Mouse (Mus musculus): Measurements from ENCODE around the gene Cd200r1. TPM values are rescaled to one million over a fixed set of nuclear protein-coding genes. Genes with fewer than 3 reads are reported as not detected.
"Not testable (repeated sequence)": the region's sequence is repeated elsewhere in the genome, so short reads cannot be mapped to it uniquely, and the experiment has no call there.

The Cd200r1 gene
- polyA plus RNA-seq, 1 experiment from 2014 or later = 0.55 TPM

- H3K27me3 ChIP-seq (replicated peaks) = no peaks in the 10 kb centered on the region
- H3K4me1 ChIP-seq = no peaks in the 10 kb centered on the region
- H3K4me2 ChIP-seq (replicated peaks) = no peak overlapping the region
- H3K36me3 ChIP-seq = no peaks in the 10 kb centered on the region
- WGBS = 83% methylated on average over 4 of the region's 4 CpGs
- no peak overlapping the region for H3K27ac ChIP-seq
- H3K4me3 ChIP-seq = no peak overlapping the region
- H3K9ac ChIP-seq = no peak overlapping the region
- H3K9me3 ChIP-seq = no peaks in the 10 kb centered on the region
- ATAC-seq (ENCODE audit: low FRiP score, low read depth) = no peak
Observed at GRCm38 (mm10) chr16:44820545-44820944, 55.0 kb downstream of the Cd200r1 start.

GRCm38 (mm10) chr16:44832286-44832685 lies 66.8 kb downstream of the Cd200r1 start:
- no peak overlapping the region for H3K4me2 ChIP-seq (replicated peaks)
- H3K4me3 ChIP-seq = no peak overlapping the region
- H3K27ac ChIP-seq = no peak overlapping the region
- no peaks in the 10 kb centered on the region for H3K4me1 ChIP-seq
- H3K9me3 ChIP-seq = no peaks in the 10 kb centered on the region
- no peaks in the 10 kb centered on the region for H3K36me3 ChIP-seq
- WGBS = 78% methylated on average over 3 of the region's 3 CpGs
- ATAC-seq (ENCODE audit: low FRiP score, low read depth) = no peak
- no peak overlapping the region for H3K9ac ChIP-seq
- H3K27me3 ChIP-seq (replicated peaks) = no peaks in the 10 kb centered on the region

- H3K27me3 ChIP-seq (replicated peaks); H3K36me3 ChIP-seq; H3K4me3 ChIP-seq; H3K9me3 ChIP-seq; H3K4me2 ChIP-seq (replicated peaks); ATAC-seq (ENCODE audit: low FRiP score, low read depth); H3K9ac ChIP-seq; H3K27ac ChIP-seq; H3K4me1 ChIP-seq: not testable (repeated sequence)
- WGBS = 50% methylated on average over 2 of the region's 2 CpGs
Observed at GRCm38 (mm10) chr16:44833189-44833588, 67.7 kb downstream of the Cd200r1 start.

Other genes with a start within 250 kb of the Cd200r1 start
- 32.1 and 34.3 TPM in 2 replicates for gene Boc, start 206.8 kb upstream of the Cd200r1 start, polyA plus RNA-seq (2016; fragmentation: Nextera tagmentation; extraction: Ambion mirVana)
- gene Nepro, start 41.4 kb upstream of the Cd200r1 start, polyA plus RNA-seq (2016; fragmentation: Nextera tagmentation; extraction: Ambion mirVana) = 8.9 and 9.3 TPM in 2 replicates
- gene Gtpbp8, start 19.4 kb upstream of the Cd200r1 start, polyA plus RNA-seq (2016; fragmentation: Nextera tagmentation; extraction: Ambion mirVana) = 31.8 and 36.9 TPM in 2 replicates
- gene Cd200r4, start 46.0 kb downstream of the Cd200r1 start, polyA plus RNA-seq (2016; fragmentation: Nextera tagmentation; extraction: Ambion mirVana) = 0.11 and 0.18 TPM in 2 replicates
- gene Cd200r2, start 101.4 kb downstream of the Cd200r1 start, polyA plus RNA-seq (2016; fragmentation: Nextera tagmentation; extraction: Ambion mirVana) = not detected in 2 replicates
- gene Cd200r3, start 177.9 kb downstream of the Cd200r1 start, polyA plus RNA-seq (2016; fragmentation: Nextera tagmentation; extraction: Ambion mirVana) = not detected in 2 replicates